Mouse (Mus musculus): ENCODE data around the gene Eogt.

DNA sequence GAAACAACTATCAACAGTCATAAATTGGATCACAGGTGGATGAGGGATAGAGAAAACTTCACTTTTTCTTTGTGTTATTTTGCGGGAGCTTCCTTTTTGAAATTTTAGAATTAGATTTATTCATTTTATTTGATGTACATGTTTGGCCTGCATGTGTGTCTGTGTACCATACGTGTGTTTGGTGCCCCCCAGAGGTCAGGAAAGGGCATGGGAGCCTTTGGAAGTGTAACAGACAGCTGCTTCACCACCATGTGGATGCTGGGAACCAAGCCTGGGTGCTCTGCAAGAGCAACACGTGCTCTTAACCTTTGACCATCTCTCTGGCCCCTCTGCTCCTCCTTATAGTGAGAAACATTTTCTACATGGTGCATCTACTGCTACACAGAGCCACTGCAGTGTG, 34.2 kb downstream of the Eogt start:
- TF ChIP-seq CTCF (conservative IDR thresholded peaks at IDR 0.05; ENCODE audit: low read length) (peak; percentile 26), NANOG (IDR thresholded peaks at IDR 0.05; ENCODE audit: borderline replicate concordance, low read length) (no peak), POU5F1 (IDR thresholded peaks at IDR 0.05; ENCODE audit: borderline replicate concordance, low read length) (no peak)

All from E14TG2a.4 (cell line).